9 mouse cellular contexts compared by ENCODE assay signal in the genomic region with DNA sequence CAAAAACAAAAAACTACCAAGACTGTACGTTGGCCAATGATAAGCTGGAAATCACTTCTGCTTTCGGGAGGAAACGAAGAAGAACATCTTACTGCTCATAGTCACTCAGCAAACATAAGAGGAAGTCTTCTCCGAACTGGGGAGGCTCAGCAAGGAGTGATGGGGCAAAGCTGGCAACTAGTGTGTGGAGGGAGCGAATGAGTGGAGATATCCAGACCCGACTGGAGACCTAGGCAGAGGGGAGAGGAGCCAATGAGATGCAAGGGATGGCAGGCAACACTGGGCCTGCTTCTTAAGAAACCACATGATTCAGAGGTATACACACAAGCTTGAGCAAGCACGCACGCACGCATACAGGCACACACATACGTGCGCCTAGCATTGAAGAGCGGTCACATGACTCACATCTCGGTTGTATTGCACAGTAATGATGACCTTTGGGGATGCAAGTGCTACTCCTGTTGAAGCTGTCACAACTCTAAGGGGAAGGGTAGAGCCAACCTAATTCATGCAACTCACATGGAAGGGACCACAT. TPM values are rescaled to one million over a fixed set of nuclear protein-coding genes. Genes with fewer than 3 reads are reported as not detected.
DNase-seq lines count a peak whose midpoint lies in the region; ATAC-seq and TF ChIP-seq lines count a peak whose summit lies in the region.
"Had no signal": no experiment of that assay in that cellular context is flagged by ENCODE, and none has a peak within 500 bp of the region (broad histone marks: within the 10 kb centered on the region; RNA-seq: fewer than 3 reads in every experiment).

No protein-coding gene starts in this region.

- no peak overlapping the region for H3K4me2 ChIP-seq in forebrain, embryonic 13.5 days
- H3K4me2 ChIP-seq: hindbrain, embryonic 14.5 days; limb, embryonic 13.5 days had no signal

- peak; percentile 82 for ATAC-seq in megakaryocyte, adult 5-6 weeks (ENCODE audit: poor library complexity, severe bottlenecking)
- no peak for ATAC-seq in forebrain, embryonic 13.5 days

- H3K27me3 ChIP-seq in thymus, adult 2 months (ENCODE audit: control insufficient read depth, insufficient read depth, low read length): no peaks in the 10 kb centered on the region
- H3K27me3 ChIP-seq in forebrain, embryonic 13.5 days: no peaks in the 10 kb centered on the region
- no peaks in the 10 kb centered on the region for H3K27me3 ChIP-seq in embryonic facial prominence, embryonic 10.5 days (replicated peaks; ENCODE audit: low read depth, poor library complexity, severe bottlenecking)

- H3K27ac ChIP-seq in thymus, adult 2 months (ENCODE audit: control insufficient read depth, insufficient read depth, low read length): no peak overlapping the region
- H3K27ac ChIP-seq in bone marrow macrophage, adult 2 months (ENCODE audit: insufficient read depth, low read depth, low read length): peak overlapping the region; percentile 98
- H3K27ac ChIP-seq in forebrain, embryonic 13.5 days: no peak overlapping the region
- no peak overlapping the region for H3K27ac ChIP-seq in embryonic facial prominence, embryonic 10.5 days (replicated peaks)
- H3K27ac ChIP-seq: hindbrain, embryonic 14.5 days; limb, embryonic 13.5 days had no signal

- TF ChIP-seq CTCF in thymus, adult 2 months (IDR thresholded peaks at IDR 0.05; ENCODE audit: borderline replicate concordance, control insufficient read depth, extremely low read depth, insufficient read depth, low read length, poor library complexity): no peak
- no peak for TF ChIP-seq CTCF in bone marrow macrophage, adult 2 months (IDR thresholded peaks at IDR 0.05; ENCODE audit: low read depth, low read length)

- peak; percentile 31 for DNase-seq in thymus, postnatal 0 days (ENCODE audit: low spot score)
- DNase-seq in thymus, adult 2 months: no peak
- no peak for DNase-seq in embryonic facial prominence, embryonic 10.5 days (ENCODE audit: low spot score)
- DNase-seq in cerebellum, postnatal 36 days: no peak

- WGBS in thymus, adult 2 months: 53% methylated on average over 13 of the region's 13 CpGs
- 91% methylated on average over 13 of the region's 13 CpGs for WGBS in forebrain, embryonic 13.5 days
- WGBS in embryonic facial prominence, embryonic 10.5 days: 92% methylated on average over 13 of the region's 13 CpGs

- H3K36me3 ChIP-seq in thymus, adult 2 months (ENCODE audit: control insufficient read depth, insufficient read depth, low read length): no peaks in the 10 kb centered on the region
- H3K36me3 ChIP-seq in forebrain, embryonic 13.5 days (ENCODE audit: poor library complexity, severe bottlenecking): no peaks in the 10 kb centered on the region
- no peaks in the 10 kb centered on the region for H3K36me3 ChIP-seq in embryonic facial prominence, embryonic 10.5 days (replicated peaks)
- H3K36me3 ChIP-seq: limb, embryonic 13.5 days had no signal

- TF ChIP-seq POLR2A in thymus, adult 2 months (IDR thresholded peaks at IDR 0.05; ENCODE audit: control insufficient read depth, extremely low read depth, insufficient read depth, low read length, poor library complexity): no peak
- no peak for TF ChIP-seq POLR2A in bone marrow macrophage, adult 2 months (IDR thresholded peaks at IDR 0.05; ENCODE audit: borderline replicate concordance, low read depth, low read length)

- no peaks in the 10 kb centered on the region for H3K9me3 ChIP-seq in forebrain, embryonic 13.5 days (replicated peaks)
- no peaks in the 10 kb centered on the region for H3K9me3 ChIP-seq in embryonic facial prominence, embryonic 10.5 days
- H3K9me3 ChIP-seq: limb, embryonic 13.5 days had no signal

- H3K9ac ChIP-seq in forebrain, embryonic 13.5 days: no peak overlapping the region
- H3K9ac ChIP-seq: hindbrain, embryonic 14.5 days; limb, embryonic 13.5 days had no signal

- H3K4me1 ChIP-seq in thymus, adult 2 months (replicated peaks; ENCODE audit: control insufficient read depth, insufficient read depth, low read length): peaks cover 13% of the 10 kb centered on the region
- peaks cover 33% of the 10 kb centered on the region for H3K4me1 ChIP-seq in bone marrow macrophage, adult 2 months (ENCODE audit: control insufficient read depth, insufficient read depth, low read length)
- H3K4me1 ChIP-seq in forebrain, embryonic 13.5 days: no peaks in the 10 kb centered on the region
- no peaks in the 10 kb centered on the region for H3K4me1 ChIP-seq in embryonic facial prominence, embryonic 10.5 days
- H3K4me1 ChIP-seq: limb, embryonic 13.5 days had no signal

- no peak overlapping the region for H3K4me3 ChIP-seq in thymus, adult 2 months (ENCODE audit: control insufficient read depth, insufficient read depth, low read length)
- peak overlapping the region; percentile 42 for H3K4me3 ChIP-seq in bone marrow macrophage, adult 2 months (ENCODE audit: insufficient read depth, low read length)
- no peak overlapping the region for H3K4me3 ChIP-seq in forebrain, embryonic 13.5 days
- H3K4me3 ChIP-seq in embryonic facial prominence, embryonic 10.5 days: no peak overlapping the region
- H3K4me3 ChIP-seq: limb, embryonic 13.5 days had no signal

RNA-seq across cellular contexts. Expression of a gene that starts 1.0 kb away (rescaled TPM):
- 1.0 and 1.1 TPM in 2 replicates for polyA plus RNA-seq in thymus, postnatal 0 days (2015; fragmentation: Nextera tagmentation; extraction: Ambion mirVana)
- polyA plus RNA-seq in thymus, adult 2 months (2012; rRNA removed): 1.5 TPM in 2 replicates
- 19.2 and 22.6 TPM in 2 replicates for polyA plus RNA-seq in bone marrow macrophage, adult 2 months (2012; ENCODE audit: insufficient read depth, insufficient read length, missing spikeins)
- total RNA-seq in megakaryocyte, adult 5-6 weeks (2015): 14.0 and 14.2 TPM in 2 replicates
- 8.7 and 10.6 TPM in 2 replicates for total RNA-seq in megakaryocyte, adult 5-6 weeks (2017)
- 0.14 and 0.28 TPM in 2 replicates for polyA plus RNA-seq in forebrain, embryonic 13.5 days (2015; fragmentation: Nextera tagmentation; extraction: Ambion mirVana)
- polyA plus RNA-seq in embryonic facial prominence, embryonic 10.5 days (2016; fragmentation: Nextera tagmentation; extraction: Ambion mirVana): 0.19 and 0.30 TPM in 2 replicates

RNA-seq across cellular contexts. Expression of a gene that starts 8.9 kb away (rescaled TPM):
- 9.5 and 10.3 TPM in 2 replicates for polyA plus RNA-seq in thymus, postnatal 0 days (2015; fragmentation: Nextera tagmentation; extraction: Ambion mirVana)
- polyA plus RNA-seq in thymus, adult 2 months (2012; rRNA removed): 3.4 and 6.8 TPM in 2 replicates
- 12.8 and 13.7 TPM in 2 replicates for polyA plus RNA-seq in bone marrow macrophage, adult 2 months (2012; ENCODE audit: insufficient read depth, insufficient read length, missing spikeins)
- 5.8 and 6.4 TPM in 2 replicates for total RNA-seq in megakaryocyte, adult 5-6 weeks (2015)
- 10.0 and 13.5 TPM in 2 replicates for total RNA-seq in megakaryocyte, adult 5-6 weeks (2017)
- polyA plus RNA-seq in forebrain, embryonic 13.5 days (2015; fragmentation: Nextera tagmentation; extraction: Ambion mirVana): 6.3 and 6.5 TPM in 2 replicates
- polyA plus RNA-seq in embryonic facial prominence, embryonic 10.5 days (2016; fragmentation: Nextera tagmentation; extraction: Ambion mirVana): 14.5 and 15.0 TPM in 2 replicates

RNA-seq across cellular contexts. Expression of a gene that starts 27.6 kb away (rescaled TPM):
- 1.8 and 2.0 TPM in 2 replicates for polyA plus RNA-seq in thymus, postnatal 0 days (2015; fragmentation: Nextera tagmentation; extraction: Ambion mirVana)
- polyA plus RNA-seq in thymus, adult 2 months (2012; rRNA removed): 4.4 and 4.7 TPM in 2 replicates
- 73.1 and 78.0 TPM in 2 replicates for polyA plus RNA-seq in bone marrow macrophage, adult 2 months (2012; ENCODE audit: insufficient read depth, insufficient read length, missing spikeins)
- 13.8 and 16.1 TPM in 2 replicates for total RNA-seq in megakaryocyte, adult 5-6 weeks (2015)
- 9.4 and 10.7 TPM in 2 replicates for total RNA-seq in megakaryocyte, adult 5-6 weeks (2017)
- polyA plus RNA-seq in forebrain, embryonic 13.5 days (2015; fragmentation: Nextera tagmentation; extraction: Ambion mirVana): 0.14 and 0.39 TPM in 2 replicates
- polyA plus RNA-seq in embryonic facial prominence, embryonic 10.5 days (2016; fragmentation: Nextera tagmentation; extraction: Ambion mirVana): 0.31 and 0.35 TPM in 2 replicates

Comparison
In these comparisons a context has a peak if more than half of its experiments do, and no peak if none do; other contexts are left out.
1. RNA of a gene that starts 27.6 kb away (polyA plus RNA-seq): 73.1 to 78.0 TPM in bone marrow macrophage, adult 2 months; 4.4 to 4.7 TPM in thymus, adult 2 months, 1.8 to 2.0 TPM in thymus, postnatal 0 days, 0.31 to 0.35 TPM in embryonic facial prominence, embryonic 10.5 days and 0.14 to 0.39 TPM in forebrain, embryonic 13.5 days; every median in the first group is over 10 times any median in the second.